12 mouse cellular contexts compared by ENCODE assay signal in genomic region chr4:151222635-151223034, GRCm38 (mm10).
A peak's percentile ranks its signal among the peaks of the same experiment; 100 is the strongest.
DNase-seq lines count a peak whose midpoint lies in the region; ATAC-seq and TF ChIP-seq lines count a peak whose summit lies in the region.
"Had no signal": no experiment of that assay in that cellular context is flagged by ENCODE, and none has a peak within 500 bp of the region (broad histone marks: within the 10 kb centered on the region; RNA-seq: fewer than 3 reads in every experiment).

No protein-coding gene starts in this region.

- H3K27me3 ChIP-seq in lung, embryonic 14.5 days (ENCODE audit: insufficient read depth, low read length), result no peaks in the 10 kb centered on the region
- no peaks in the 10 kb centered on the region for H3K27me3 ChIP-seq in forebrain, embryonic 12.5 days
- H3K27me3 ChIP-seq in hindbrain, embryonic 13.5 days, result peaks cover 23% of the 10 kb centered on the region
- H3K27me3 ChIP-seq in midbrain, embryonic 15.5 days (replicated peaks), result no peaks in the 10 kb centered on the region
- H3K27me3 ChIP-seq in liver, embryonic 11.5 days (replicated peaks; ENCODE audit: control insufficient read depth, insufficient read depth, low read length), result no peaks in the 10 kb centered on the region
- H3K27me3 ChIP-seq: heart, embryonic 15.5 days had no signal

- no peaks in the 10 kb centered on the region for H3K36me3 ChIP-seq in lung, embryonic 14.5 days (ENCODE audit: insufficient read depth)
- H3K36me3 ChIP-seq in forebrain, embryonic 12.5 days (replicated peaks), result no peaks in the 10 kb centered on the region
- H3K36me3 ChIP-seq in hindbrain, embryonic 13.5 days, result no peaks in the 10 kb centered on the region
- H3K36me3 ChIP-seq in midbrain, embryonic 15.5 days (replicated peaks), result no peaks in the 10 kb centered on the region
- no peaks in the 10 kb centered on the region for H3K36me3 ChIP-seq in liver, embryonic 11.5 days (ENCODE audit: control insufficient read depth, insufficient read depth, low read length)
- H3K36me3 ChIP-seq: heart, embryonic 15.5 days had no signal

- H3K4me1 ChIP-seq in lung, embryonic 14.5 days (ENCODE audit: insufficient read depth), result peaks cover 4% of the 10 kb centered on the region; the same call in 1 of the 2 replicates
- H3K4me1 ChIP-seq in lung, adult 2 months (ENCODE audit: control insufficient read depth, insufficient read depth, low read length), result no peaks in the 10 kb centered on the region
- H3K4me1 ChIP-seq in forebrain, embryonic 12.5 days, result peaks cover 30% of the 10 kb centered on the region
- H3K4me1 ChIP-seq in hindbrain, embryonic 13.5 days (replicated peaks), result peaks cover 48% of the 10 kb centered on the region
- peaks cover 21% of the 10 kb centered on the region for H3K4me1 ChIP-seq in midbrain, embryonic 15.5 days
- peaks cover 2% of the 10 kb centered on the region; the same call in 1 of the 2 replicates for H3K4me1 ChIP-seq in liver, embryonic 11.5 days (replicated peaks; ENCODE audit: control insufficient read depth, insufficient read depth, low read length)

- no peak overlapping the region for H3K4me2 ChIP-seq in lung, embryonic 14.5 days
- no peak overlapping the region for H3K4me2 ChIP-seq in forebrain, embryonic 12.5 days
- no peak overlapping the region for H3K4me2 ChIP-seq in hindbrain, embryonic 13.5 days
- H3K4me2 ChIP-seq in midbrain, embryonic 15.5 days, result no peak overlapping the region
- H3K4me2 ChIP-seq in liver, embryonic 11.5 days, result no peak overlapping the region
- H3K4me2 ChIP-seq: heart, embryonic 15.5 days had no signal

- no peak overlapping the region for H3K4me3 ChIP-seq in lung, embryonic 14.5 days (ENCODE audit: low read depth, low read length)
- H3K4me3 ChIP-seq in lung, adult 2 months (replicated peaks; ENCODE audit: extremely low read depth, low read depth, low read length), result no peak overlapping the region
- H3K4me3 ChIP-seq in forebrain, embryonic 12.5 days (replicated peaks), result no peak overlapping the region
- no peak overlapping the region for H3K4me3 ChIP-seq in hindbrain, embryonic 13.5 days
- no peak overlapping the region for H3K4me3 ChIP-seq in midbrain, embryonic 15.5 days
- no peak overlapping the region for H3K4me3 ChIP-seq in liver, embryonic 11.5 days (ENCODE audit: low read depth, low read length)
- H3K4me3 ChIP-seq: heart, embryonic 15.5 days had no signal

- peak overlapping the region; percentile 6; the same call in 1 of the 2 replicates for H3K27ac ChIP-seq in lung, embryonic 14.5 days (ENCODE audit: low read depth)
- H3K27ac ChIP-seq in forebrain, embryonic 12.5 days, result peak overlapping the region; percentile 69
- H3K27ac ChIP-seq in hindbrain, embryonic 13.5 days, result peak overlapping the region; percentile 85
- H3K27ac ChIP-seq in midbrain, embryonic 15.5 days, result peak overlapping the region; percentile 75
- no peak overlapping the region for H3K27ac ChIP-seq in liver, embryonic 11.5 days (ENCODE audit: low read depth, low read length)
- H3K27ac ChIP-seq: heart, embryonic 15.5 days had no signal

- 15% methylated on average over 10 of the region's 10 CpGs for WGBS in lung, embryonic 14.5 days
- 39% methylated on average over 10 of the region's 10 CpGs for WGBS in lung, adult 2 months
- WGBS in forebrain, embryonic 12.5 days, result 6% methylated on average over 10 of the region's 10 CpGs
- 9% methylated on average over 10 of the region's 10 CpGs for WGBS in hindbrain, embryonic 13.5 days
- 9% methylated on average over 10 of the region's 10 CpGs for WGBS in midbrain, embryonic 15.5 days
- 39% methylated on average over 10 of the region's 10 CpGs for WGBS in liver, embryonic 11.5 days

- peak; percentile 84 for DNase-seq in lung, embryonic 14.5 days
- no peak for DNase-seq in lung, adult 2 months
- DNase-seq in frontal cortex, postnatal 36 days (ENCODE audit: low spot score in 2 of 2), result no peak
- no peak for DNase-seq in liver, embryonic 11.5 days (ENCODE audit: low spot score)
- DNase-seq in ovary, postnatal 10 days (ENCODE audit: low spot score), result no peak
- DNase-seq: cerebellum, adult 2 months; liver; thymus, postnatal 4 days had no signal

- TF ChIP-seq CTCF in lung, embryonic 14.5 days (IDR thresholded peaks at IDR 0.05; ENCODE audit: low read depth), result no peak
- TF ChIP-seq CTCF in lung, adult 2 months (IDR thresholded peaks at IDR 0.05; ENCODE audit: insufficient read depth, low read length), result no peak

- H3K9me3 ChIP-seq in lung, embryonic 14.5 days (ENCODE audit: low read depth, low read length), result no peaks in the 10 kb centered on the region
- H3K9me3 ChIP-seq in forebrain, embryonic 12.5 days, result no peaks in the 10 kb centered on the region
- H3K9me3 ChIP-seq in hindbrain, embryonic 13.5 days, result no peaks in the 10 kb centered on the region
- no peaks in the 10 kb centered on the region for H3K9me3 ChIP-seq in midbrain, embryonic 15.5 days
- H3K9me3 ChIP-seq in liver, embryonic 11.5 days (ENCODE audit: control insufficient read depth, low read length), result no peaks in the 10 kb centered on the region
- H3K9me3 ChIP-seq: heart, embryonic 15.5 days had no signal

- ATAC-seq in lung, embryonic 14.5 days (ENCODE audit: insufficient read depth), result peak; percentile 78
- 0 out of 2 replicates have a peak, but pooled peaks have one; percentile 44 for ATAC-seq in forebrain, embryonic 12.5 days (ENCODE audit: low FRiP score)
- ATAC-seq in hindbrain, embryonic 13.5 days (ENCODE audit: low FRiP score), result peak; percentile 41; the same call in 1 of the 2 replicates
- peak; percentile 60; the same call in 1 of the 2 replicates for ATAC-seq in midbrain, embryonic 15.5 days (replicated peaks)
- no peak for ATAC-seq in liver, embryonic 11.5 days (replicated peaks; ENCODE audit: low FRiP score)

- TF ChIP-seq POLR2A in lung, adult 2 months (IDR thresholded peaks at IDR 0.05; ENCODE audit: borderline replicate concordance, extremely low read depth, low read depth, low read length), result no peak

- no peak overlapping the region for H3K9ac ChIP-seq in lung, embryonic 14.5 days
- H3K9ac ChIP-seq in forebrain, embryonic 12.5 days, result no peak overlapping the region
- H3K9ac ChIP-seq in hindbrain, embryonic 13.5 days, result peak overlapping the region; percentile 26
- H3K9ac ChIP-seq in midbrain, embryonic 15.5 days, result no peak overlapping the region
- H3K9ac ChIP-seq in liver, embryonic 11.5 days (ENCODE audit: low read depth, low read length), result no peak overlapping the region
- H3K9ac ChIP-seq: heart, embryonic 15.5 days had no signal
